Mouse (Mus musculus) Patski (cell line): ENCODE measurements around the gene Wdr45b. TPM values are rescaled to one million over a fixed set of nuclear protein-coding genes. Genes with fewer than 3 reads are reported as not detected.

Source experiments
- ATAC-seq: fragments of 100-300 bp; one replicate; pipeline ENCODE4 v1.8.0; 2021
- CTCF ChIA-PET: fragments of 350-600 bp; sonication (Branson Sonifier 250); formaldehyde crosslinking; loops from one replicate; lab custom pipeline; 2022; ENCODE audit warnings: inconsistent platforms; lab: Charles Lee
- POLR2A ChIA-PET: fragments of 350-600 bp; sonication (Branson Sonifier 250); formaldehyde crosslinking; loops from one replicate; lab custom pipeline; 2022; ENCODE audit warnings: antibody characterized with exemption, inconsistent platforms; lab: Charles Lee
- DNase-seq: peaks from one replicate; pipeline ENCODE4 v3.0.0-alpha.2; 2011; ENCODE audit warnings: low read depth, low spot score
- H3K27me3 ChIP-seq: fragments of 371-371 bp; one replicate; pipeline ENCODE4 v1.5.1; 2021
- CTCF ChIP-seq: fragments of 100-300 bp; IDR thresholded peaks from one replicate; pipeline ENCODE4 v1.5.1; 2021
- in situ Hi-C: fragments of 300-500 bp; cut with MboI; formaldehyde crosslinking; loops from 3 replicates; pipeline ENCODE4 v1.11.1; 2018; ENCODE audit warnings: low pct_unique_long_range_greater_than_20kb, mixed read lengths
- polyA plus RNA-seq: library from polyadenylated mRNA; unstranded; gene quantifications from one replicate; pipeline ENCODE4 v1.2.3, GENCODE M21; 2021

Wdr45b gene
- polyA plus RNA-seq, 1 experiment from 2014 or later = 74.1 TPM

DNA sequence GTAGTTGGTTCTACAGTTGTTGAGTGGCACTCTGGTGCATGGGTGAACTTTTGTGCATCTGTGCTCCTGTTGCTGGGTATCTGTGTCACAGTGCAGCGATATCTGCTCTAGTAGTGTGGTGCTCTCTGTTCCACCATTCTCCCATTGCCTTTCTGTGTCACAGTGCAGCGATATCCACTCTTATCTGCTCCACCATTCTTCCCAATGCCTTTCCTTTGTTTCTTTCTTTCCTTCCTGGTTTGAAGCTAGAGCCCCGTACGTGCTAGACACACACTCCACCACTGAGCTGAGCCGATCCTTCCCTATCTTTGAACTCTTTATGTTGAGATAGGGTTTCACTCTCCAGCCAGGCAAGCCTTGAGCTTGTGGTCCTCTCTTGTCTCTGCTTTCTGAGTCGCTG is 71.3 kb downstream of the Wdr45b start:
- POLR2A ChIA-PET = interaction anchor here (0.6 kb wide), 1 partner anchor 298 kb away, joined by 4 read pairs; no protein-coding TSS in a partner anchor
- ATAC-seq (no peak), DNase-seq (no peak)
- TF ChIP-seq CTCF = no peak
- CTCF ChIA-PET = no interaction called here
- H3K27me3 ChIP-seq = no peaks in the 10 kb centered on the region
- in situ Hi-C loops = no loop called here

DNA sequence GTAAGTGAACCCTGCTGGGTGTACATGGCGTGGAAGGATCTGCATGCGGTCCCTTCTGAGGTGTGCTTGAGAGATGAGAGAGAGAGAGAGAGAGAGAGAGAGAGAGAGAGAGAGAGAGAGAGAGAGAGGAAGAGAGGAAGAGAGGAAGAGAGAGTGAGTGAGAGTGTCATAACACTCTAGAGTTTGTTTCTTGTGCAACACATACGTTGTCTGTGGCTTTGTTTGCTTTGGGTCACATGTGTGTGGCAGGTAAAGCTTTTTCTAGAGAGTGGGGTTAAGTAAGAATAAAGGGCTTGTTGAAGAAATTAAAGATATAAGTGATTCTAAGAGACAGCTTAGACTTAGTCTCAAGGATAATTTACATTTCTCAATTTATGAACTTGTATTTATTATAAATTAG is 76.2 kb downstream of the Wdr45b start:
- ATAC-seq = no peak

DNA sequence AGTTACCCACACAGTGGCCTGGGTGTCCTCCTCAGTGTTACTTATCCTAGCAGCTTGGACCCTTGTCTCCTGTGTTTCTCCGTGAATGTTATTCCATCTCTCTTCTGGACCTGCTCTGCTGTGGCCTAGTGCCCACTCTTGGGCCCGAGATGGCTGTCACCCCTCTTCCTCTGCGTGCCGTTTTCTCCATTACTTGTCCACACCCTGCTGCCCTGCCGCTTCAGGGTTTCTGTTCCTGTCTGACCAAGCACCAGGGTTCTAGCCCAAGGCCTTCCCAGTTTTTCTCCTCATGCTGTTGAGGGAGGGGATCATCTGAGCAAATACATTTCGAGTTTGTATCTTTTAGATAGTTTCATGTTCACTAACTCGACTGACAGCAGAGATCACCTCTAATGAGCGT is 76.7 kb downstream of the Wdr45b start:
- H3K27me3 ChIP-seq = no peaks in the 10 kb centered on the region
- DNase-seq (no peak), ATAC-seq (no peak)
- in situ Hi-C loops = no loop called here
- ChIA-PET POLR2A (no interaction called here), CTCF (no interaction called here)
- TF ChIP-seq CTCF = no peak

More for the DNA sequence above, 76.2 kb downstream of the Wdr45b start:
- in situ Hi-C loops = no loop called here
- TF ChIP-seq CTCF = no peak
- no peaks in the 10 kb centered on the region for H3K27me3 ChIP-seq
- ChIA-PET POLR2A (no interaction called here), CTCF (no interaction called here)
- no peak for DNase-seq

Other genes starting within 250 kb of the Wdr45b start
- not detected for gene Tex19.2, start 235.8 kb downstream of the Wdr45b start, polyA plus RNA-seq
- gene Tex19.1, start 208.3 kb downstream of the Wdr45b start, polyA plus RNA-seq = not detected
- not detected for gene Uts2r, start 194.2 kb downstream of the Wdr45b start, polyA plus RNA-seq
- 16.5 TPM for gene Hexdc, start 150.0 kb downstream of the Wdr45b start, polyA plus RNA-seq
- gene Ogfod3, start 149.7 kb downstream of the Wdr45b start, polyA plus RNA-seq = 15.2 TPM
- 33.3 TPM for gene Cybc1, start 125.1 kb downstream of the Wdr45b start, polyA plus RNA-seq
- gene Narf, start 117.2 kb downstream of the Wdr45b start, polyA plus RNA-seq = 26.3 TPM
- gene Foxk2, start 94.5 kb downstream of the Wdr45b start, polyA plus RNA-seq = 50.5 TPM
- 0.55 TPM for gene Rab40b, start 33.8 kb upstream of the Wdr45b start, polyA plus RNA-seq
- gene Fn3krp, start 67.0 kb upstream of the Wdr45b start, polyA plus RNA-seq = 13.3 TPM
- 5.5 TPM for gene Fn3k, start 80.5 kb upstream of the Wdr45b start, polyA plus RNA-seq
- gene Tbcd, start 97.5 kb upstream of the Wdr45b start, polyA plus RNA-seq = 57.5 TPM
- not detected for gene Zfp750, start 164.9 kb upstream of the Wdr45b start, polyA plus RNA-seq